Mouse (Mus musculus) myocyte (in vitro differentiated cells): Measurements from ENCODE around the gene Nudt2. TPM values are rescaled to one million over a fixed set of nuclear protein-coding genes. Genes with fewer than 3 reads are reported as not detected.

Source experiments
- H3K27me3 ChIP-seq: one replicate; pipeline ENCODE4 v1.6.1; 2011; ENCODE audit not compliant: control insufficient read depth, insufficient read depth, insufficient read length
- H3K36me3 ChIP-seq: one replicate; pipeline ENCODE4 v1.6.1; 2011; ENCODE audit not compliant: control insufficient read depth, insufficient read depth
- H3K4me2 ChIP-seq: one replicate; pipeline ENCODE4 v1.6.1; 2011; ENCODE audit warnings: low read depth, control low read depth
- H3K4me3 ChIP-seq: one replicate; pipeline ENCODE4 v1.5.1; 2011; ENCODE audit warnings: mild to moderate bottlenecking, control low read depth, moderate library complexity
- H3K79me2 ChIP-seq: one replicate; pipeline ENCODE4 v1.6.1; 2011; ENCODE audit not compliant: control insufficient read depth, insufficient read depth
- H3ac ChIP-seq: one replicate; pipeline ENCODE4 v1.6.1; 2011; ENCODE audit not compliant: control insufficient read depth, insufficient read length
- CEBPB ChIP-seq: IDR thresholded peaks from 2 replicates; pipeline ENCODE4 v1.6.1; 2011; ENCODE audit warnings: mild to moderate bottlenecking, moderate library complexity; ENCODE audit not compliant: poor library complexity, insufficient read depth, severe bottlenecking
- E2F4 ChIP-seq: IDR thresholded peaks from one replicate; pipeline ENCODE4 v1.6.1; 2011; ENCODE audit warnings: mild to moderate bottlenecking, control low read depth, moderate library complexity; ENCODE audit not compliant: insufficient read depth
- MAX ChIP-seq: IDR thresholded peaks from one replicate; pipeline ENCODE4 v1.6.1; 2011; ENCODE audit warnings: low read depth, mild to moderate bottlenecking, control low read depth
- MYOD1 ChIP-seq, 3 experiments: IDR thresholded peaks; one replicate each; pipeline ENCODE4 v1.6.1; 2011; ENCODE audit warnings: control low read depth in 2 of 3, low read depth in 2 of 3, mild to moderate bottlenecking in 2 of 3, moderate library complexity in 1 of 3; ENCODE audit not compliant: insufficient read length in 2 of 3, control insufficient read depth in 1 of 3
- MYOG ChIP-seq, 3 experiments: IDR thresholded peaks; one replicate each; pipeline ENCODE4 v1.6.1; 2011; ENCODE audit warnings: control low read depth in 2 of 3, low read depth in 2 of 3, mild to moderate bottlenecking in 2 of 3; ENCODE audit not compliant: insufficient read length in 2 of 3, control insufficient read depth in 1 of 3, insufficient read depth in 1 of 3
- POLR2A ChIP-seq: IDR thresholded peaks from one replicate; pipeline ENCODE4 v1.6.1; 2011; ENCODE audit warnings: low read depth, mild to moderate bottlenecking, control low read depth, moderate library complexity; ENCODE audit not compliant: insufficient read length
- POLR2AphosphoS2 ChIP-seq: IDR thresholded peaks from one replicate; pipeline ENCODE4 v1.6.1; 2011; ENCODE audit warnings: low read depth, control low read depth; ENCODE audit not compliant: insufficient read length
- REST ChIP-seq: IDR thresholded peaks from one replicate; pipeline ENCODE4 v1.6.1; 2011; ENCODE audit warnings: mild to moderate bottlenecking, control low read depth, moderate library complexity; ENCODE audit not compliant: insufficient read depth, insufficient read length
- SRF ChIP-seq: IDR thresholded peaks from one replicate; pipeline ENCODE4 v1.6.1; 2011; ENCODE audit warnings: low read depth; ENCODE audit not compliant: control insufficient read depth, insufficient read length
- TCF12 ChIP-seq: IDR thresholded peaks from one replicate; pipeline ENCODE4 v1.6.1; 2011; ENCODE audit warnings: mild to moderate bottlenecking, control low read depth; ENCODE audit not compliant: poor library complexity, insufficient read depth, severe bottlenecking
- TCF3 ChIP-seq: IDR thresholded peaks from one replicate; pipeline ENCODE4 v1.6.1; 2011; ENCODE audit warnings: low read depth, control low read depth; ENCODE audit not compliant: insufficient read length
- USF1 ChIP-seq: IDR thresholded peaks from one replicate; pipeline ENCODE4 v1.6.1; 2011; ENCODE audit warnings: low read depth, mild to moderate bottlenecking, control low read depth, moderate library complexity
- polyA plus RNA-seq: library from polyadenylated mRNA; unstranded; fragments of >200 nt; fragmentation: generic; extraction: Trizol; gene quantifications from one replicate; pipeline ENCODE4 v1.2.1, GENCODE M21; 2012; ENCODE audit warnings: missing spikeins

The Nudt2 gene
- polyA plus RNA-seq, 1 experiment, result 36.9 TPM

GRCm38 (mm10) chr4:41506906-41507305, 42.0 kb downstream of the Nudt2 start:
- Histone ChIP-seq H3ac (no peak overlapping the region), H3K36me3 (no peaks in the 10 kb centered on the region), H3K27me3 (peaks cover 13% of the 10 kb centered on the region), H3K4me2 (peak overlapping the region; percentile 32), H3K79me2 (no peaks in the 10 kb centered on the region), H3K4me3 (no peak overlapping the region)
- TF ChIP-seq SRF (no peak), TCF3 (no peak), MYOG (IDR thresholded peaks at IDR 0.05; ENCODE audit: control insufficient read depth in 1 of 3, insufficient read depth in 1 of 3, insufficient read length in 2 of 3, low read depth in 2 of 3) (no peak), E2F4 (no peak), REST (no peak), USF1 (no peak), MAX (no peak), CEBPB (no peak), TCF12 (no peak), MYOD1 (IDR thresholded peaks at IDR 0.05; ENCODE audit: control insufficient read depth in 1 of 3, insufficient read length in 2 of 3, low read depth in 2 of 3) (no peak), POLR2AphosphoS2 (no peak), POLR2A (no peak)

GRCm38 (mm10) chr4:41507326-41507924, 42.5 kb downstream of the Nudt2 start:
- no peak for TF ChIP-seq SRF
- Histone ChIP-seq H3K79me2 (no peaks in the 10 kb centered on the region), H3K27me3 (peaks cover 18% of the 10 kb centered on the region), H3ac (no peak overlapping the region), H3K4me2 (no peak overlapping the region), H3K4me3 (no peak overlapping the region), H3K36me3 (no peaks in the 10 kb centered on the region)

GRCm38 (mm10) chr4:41507998-41508397, 43.0 kb downstream of the Nudt2 start:
- Histone ChIP-seq H3K36me3 (no peaks in the 10 kb centered on the region), H3K27me3 (peaks cover 22% of the 10 kb centered on the region), H3ac (no peak overlapping the region), H3K4me2 (no peak overlapping the region), H3K4me3 (no peak overlapping the region), H3K79me2 (no peaks in the 10 kb centered on the region)
- TF ChIP-seq MYOD1 (IDR thresholded peaks at IDR 0.05; ENCODE audit: control insufficient read depth in 1 of 3, insufficient read length in 2 of 3, low read depth in 2 of 3), result no peak
- TF ChIP-seq POLR2A, result no peak
- TF ChIP-seq MYOG (IDR thresholded peaks at IDR 0.05; ENCODE audit: control insufficient read depth in 1 of 3, insufficient read depth in 1 of 3, insufficient read length in 2 of 3, low read depth in 2 of 3), result no peak
- TF ChIP-seq CEBPB, result no peak
- no peak for TF ChIP-seq TCF12
- TF ChIP-seq MAX, result no peak
- no peak for TF ChIP-seq TCF3
- no peak for TF ChIP-seq REST
- no peak for TF ChIP-seq E2F4

- Histone ChIP-seq H3K27me3 (peaks cover 28% of the 10 kb centered on the region), H3K36me3 (no peaks in the 10 kb centered on the region), H3ac (no peak overlapping the region), H3K79me2 (no peaks in the 10 kb centered on the region), H3K4me3 (no peak overlapping the region), H3K4me2 (no peak overlapping the region)
- no peak for TF ChIP-seq POLR2AphosphoS2
These were observed 48.4 kb downstream of the Nudt2 start for GRCm38 (mm10) chr4:41513309-41513708.

- no peaks in the 10 kb centered on the region for H3K36me3 ChIP-seq
- H3K27me3 ChIP-seq, result peaks cover 28% of the 10 kb centered on the region
- no peak overlapping the region for H3ac ChIP-seq
- no peak overlapping the region for H3K4me3 ChIP-seq
- H3K4me2 ChIP-seq, result no peak overlapping the region
- H3K79me2 ChIP-seq, result no peaks in the 10 kb centered on the region
- TF ChIP-seq POLR2AphosphoS2 (no peak), POLR2A (no peak), MAX (no peak), TCF3 (no peak), E2F4 (no peak)
These were observed 48.8 kb downstream of the Nudt2 start for GRCm38 (mm10) chr4:41513714-41514113.

GRCm38 (mm10) chr4:41517233-41517632, 52.3 kb downstream of the Nudt2 start, which contains the start of gene 1110017D15Rik:
Gene 1110017D15Rik (minus strand): TSS chr4:41517333.
- peaks cover 16% of the 10 kb centered on the region for H3K27me3 ChIP-seq
- no peaks in the 10 kb centered on the region for H3K79me2 ChIP-seq
- H3K4me3 ChIP-seq, result no peak within 1 kb of the TSS
- no peak within 1 kb of the TSS for H3K4me2 ChIP-seq
- no peak within 1 kb of the TSS for H3ac ChIP-seq
- H3K36me3 ChIP-seq, result no peaks in the 10 kb centered on the region
- no peak for TF ChIP-seq REST
- TF ChIP-seq POLR2AphosphoS2, result no peak
- no peak for TF ChIP-seq TCF12
- no peak for TF ChIP-seq USF1
- no peak for TF ChIP-seq E2F4
- TF ChIP-seq MYOG (IDR thresholded peaks at IDR 0.05; ENCODE audit: control insufficient read depth in 1 of 3, insufficient read depth in 1 of 3, insufficient read length in 2 of 3, low read depth in 2 of 3), result no peak
- TF ChIP-seq SRF, result no peak
- TF ChIP-seq MAX, result no peak
- no peak for TF ChIP-seq CEBPB
- TF ChIP-seq POLR2A, result no peak
- TF ChIP-seq TCF3, result no peak
